Mouse (Mus musculus) thymus, adult 2 months (tissue): Measurements from ENCODE around the gene Cd93. TPM values are rescaled to one million over a fixed set of nuclear protein-coding genes. Genes with fewer than 3 reads are reported as not detected.

ENCODE experiments used
- DNase-seq: peaks from one replicate; pipeline ENCODE4 v3.0.0; 2021
- H3K27ac ChIP-seq: fragments of 200-500 bp; 2 replicates; pipeline ENCODE4 v1.5.1; 2012; ENCODE audit warnings: low read length, control low read depth; ENCODE audit not compliant: control insufficient read depth, insufficient read depth
- H3K27me3 ChIP-seq: fragments of 200-500 bp; 2 replicates; pipeline ENCODE4 v1.6.1; 2012; ENCODE audit warnings: mild to moderate bottlenecking, low read length, moderate library complexity, mixed read lengths; ENCODE audit not compliant: control insufficient read depth, insufficient read depth
- H3K36me3 ChIP-seq: fragments of 200-500 bp; 2 replicates; pipeline ENCODE4 v1.6.1; 2012; ENCODE audit warnings: mild to moderate bottlenecking, low read length, moderate library complexity; ENCODE audit not compliant: control insufficient read depth, insufficient read depth
- H3K4me1 ChIP-seq: fragments of 200-500 bp; replicated peaks from 2 replicates; pipeline ENCODE4 v1.6.1; 2012; ENCODE audit warnings: low read length; ENCODE audit not compliant: control insufficient read depth, insufficient read depth
- H3K4me3 ChIP-seq: fragments of 200-500 bp; 2 replicates; pipeline ENCODE4 v1.5.1; 2012; ENCODE audit warnings: mild to moderate bottlenecking, low read length, control low read depth, moderate library complexity; ENCODE audit not compliant: control insufficient read depth, insufficient read depth
- CTCF ChIP-seq: fragments of 200-500 bp; IDR thresholded peaks from 2 replicates; pipeline ENCODE4 v1.5.1; 2012; ENCODE audit warnings: mild to moderate bottlenecking, control low read depth, low read length, moderate library complexity, borderline replicate concordance; ENCODE audit not compliant: control insufficient read depth, poor library complexity, insufficient read depth; ENCODE audit errors: extremely low read depth
- POLR2A ChIP-seq: fragments of 200-500 bp; IDR thresholded peaks from 2 replicates; pipeline ENCODE4 v1.6.1; 2012; ENCODE audit warnings: mild to moderate bottlenecking, low read length, control low read depth, moderate library complexity; ENCODE audit not compliant: control insufficient read depth, poor library complexity, insufficient read depth; ENCODE audit errors: extremely low read depth
- WGBS: fragments of 180-500 bp; shearing (Covaris S2); methylation state at CpG from one replicate; pipeline ENCODE4 v1.1.7; 2018; 5-methylcytosine and 5-hydroxymethylcytosine counted together
- polyA plus RNA-seq: library from polyadenylated mRNA; depleted of rRNA; stranded (reverse); fragments of >200 nt; gene quantifications from 2 replicates; pipeline ENCODE4 v1.2.3, GENCODE M21; 2012

Gene Cd93
- polyA plus RNA-seq, 1 experiment = 3.6 TPM

GRCm38 (mm10) chr2:148407870-148408760 lies 35.2 kb downstream of the Cd93 start, which contains the start of gene Thbd:
Thbd (minus strand) TSS chr2:148408188.
- DNase-seq = peak; percentile 19
- Histone ChIP-seq H3K36me3 (no peaks in the 10 kb centered on the region), H3K4me3 (peak within 1 kb of the TSS; percentile 6; the same call in 1 of the 2 replicates), H3K27me3 (no peaks in the 10 kb centered on the region; the same call in 1 of the 2 replicates), H3K4me1 (peaks cover 3% of the 10 kb centered on the region), H3K27ac (no peak within 1 kb of the TSS)
- WGBS = 3% methylated on average over 35 of the region's 35 CpGs
- TF ChIP-seq POLR2A (no peak), CTCF (no peak)

DNA sequence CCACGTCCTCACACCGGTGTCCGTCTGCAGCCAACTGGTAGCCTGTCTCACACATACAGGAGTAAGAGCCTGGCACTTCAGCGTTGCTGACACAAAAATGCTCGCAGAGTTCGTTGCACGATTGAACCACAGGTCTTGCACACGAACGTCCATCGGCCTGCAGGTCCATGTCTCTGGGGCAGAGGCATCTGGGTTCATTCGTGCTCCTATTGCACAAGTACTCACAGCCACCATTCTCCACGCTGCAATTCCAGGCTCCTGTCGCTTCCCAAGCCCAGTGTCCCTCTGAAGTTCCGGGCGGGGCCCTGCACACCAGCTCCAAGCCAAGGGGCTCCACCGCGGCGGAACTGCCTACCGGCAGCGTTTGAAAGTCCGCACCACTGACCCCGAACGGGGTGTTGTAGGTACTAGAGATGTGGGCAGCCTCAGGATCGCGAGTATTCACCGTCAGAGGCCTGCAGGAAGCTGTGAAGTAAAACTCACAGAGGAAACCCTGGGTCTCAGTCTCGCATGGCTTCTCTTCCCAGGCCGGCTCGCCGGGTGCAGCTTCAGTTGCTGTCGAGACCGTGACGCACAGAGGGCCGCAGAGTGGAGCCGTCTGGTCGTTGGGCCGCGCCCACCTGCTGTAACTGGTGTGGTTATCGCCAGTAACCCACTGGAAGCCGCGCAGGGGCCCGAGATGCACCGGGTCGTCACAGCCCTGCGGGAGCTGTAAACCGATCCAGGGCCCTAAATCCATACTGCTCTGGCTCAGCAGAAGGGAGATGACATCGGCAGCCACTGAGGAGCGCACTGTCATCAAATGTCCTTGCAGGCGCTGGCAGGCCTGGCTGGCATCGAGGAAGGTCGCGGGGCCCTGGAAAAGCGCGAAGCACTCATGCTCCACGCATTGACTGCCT lies 36.1 kb downstream of the Cd93 start:
- no peak overlapping the region for H3K27ac ChIP-seq
- no peak for DNase-seq
- H3K4me1 ChIP-seq = peaks cover 3% of the 10 kb centered on the region
- TF ChIP-seq POLR2A = no peak
- TF ChIP-seq CTCF = no peak
- WGBS = 24% methylated on average over 55 of the region's 55 CpGs
- H3K4me3 ChIP-seq = peak overlapping the region; percentile 6; the same call in 1 of the 2 replicates
- no peaks in the 10 kb centered on the region; the same call in 1 of the 2 replicates for H3K27me3 ChIP-seq
- H3K36me3 ChIP-seq = no peaks in the 10 kb centered on the region

- DNase-seq = peak; percentile 39
- WGBS = 35% methylated on average over 34 of the region's 34 CpGs
- TF ChIP-seq POLR2A (no peak), CTCF (no peak)
- no peaks in the 10 kb centered on the region for H3K36me3 ChIP-seq
- H3K27ac ChIP-seq = no peak overlapping the region
- H3K4me3 ChIP-seq = 0 out of 2 replicates have a peak overlapping the region, but pooled peaks have one; percentile 2
- no peaks in the 10 kb centered on the region; the same call in 1 of the 2 replicates for H3K27me3 ChIP-seq
- H3K4me1 ChIP-seq = peaks cover 3% of the 10 kb centered on the region
Observed at GRCm38 (mm10) chr2:148406160-148406970, 37.0 kb downstream of the Cd93 start.

GRCm38 (mm10) chr2:148404906-148405305 lies 38.5 kb downstream of the Cd93 start:
- no peak overlapping the region for H3K27ac ChIP-seq
- WGBS = 93% methylated on average over 5 of the region's 5 CpGs
- peaks cover 3% of the 10 kb centered on the region for H3K4me1 ChIP-seq
- TF ChIP-seq POLR2A (no peak), CTCF (no peak)
- DNase-seq = no peak
- H3K36me3 ChIP-seq = no peaks in the 10 kb centered on the region
- no peak overlapping the region for H3K4me3 ChIP-seq
- no peaks in the 10 kb centered on the region; the same call in 1 of the 2 replicates for H3K27me3 ChIP-seq

DNA sequence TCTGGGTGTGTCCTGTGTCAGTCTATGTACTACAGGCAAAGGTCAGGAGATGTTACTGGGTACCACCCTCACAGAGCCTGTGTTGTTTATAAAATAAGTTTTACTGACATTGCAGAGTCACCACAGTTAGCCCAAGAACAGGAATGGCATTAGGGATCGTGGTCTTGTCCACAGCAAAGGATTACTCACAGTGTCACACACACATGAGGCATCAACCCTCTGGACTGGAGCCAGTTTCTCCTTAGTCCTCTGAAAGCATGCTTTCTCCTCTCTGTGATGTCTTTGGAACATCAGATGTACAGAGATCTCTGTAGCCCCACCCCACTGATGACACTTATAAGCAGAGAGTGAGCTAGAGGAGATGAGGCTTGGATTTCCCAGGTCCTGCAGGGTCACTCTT lies 41.1 kb downstream of the Cd93 start:
- H3K4me1 ChIP-seq = no peaks in the 10 kb centered on the region
- H3K27ac ChIP-seq = no peak overlapping the region
- H3K36me3 ChIP-seq = no peaks in the 10 kb centered on the region
- WGBS = 86% methylated on average over 1 of the region's 1 CpGs
- TF ChIP-seq POLR2A (no peak), CTCF (no peak)
- no peak overlapping the region for H3K4me3 ChIP-seq
- DNase-seq = no peak
- no peaks in the 10 kb centered on the region for H3K27me3 ChIP-seq
